Mouse (Mus musculus) cerebellum, adult (tissue): ENCODE measurements around the gene Gpr26.

Experiments
- ATAC-seq: cut with Nextera tagmentation; 2 replicates; pipeline ENCODE4 v1.9.2; 2017; ENCODE audit warnings: mild to moderate bottlenecking, moderate library complexity, mixed read lengths; ENCODE audit not compliant: insufficient number of reproducible peaks, low FRiP score, low TSS enrichment

Gene Gpr26

GRCm38 (mm10) chr7:131966023-131966915 lies at the start of gene Gpr26:
Gpr26 (plus strand) TSS chr7:131966460.
- ATAC-seq = no peak

GRCm38 (mm10) chr7:131917384-131917783 lies 48.9 kb upstream of the Gpr26 start:
- no peak for ATAC-seq

- ATAC-seq = no peak
Observed at GRCm38 (mm10) chr7:131927288-131928050, 38.8 kb upstream of the Gpr26 start.

GRCm38 (mm10) chr7:131937611-131938010 lies 28.6 kb upstream of the Gpr26 start:
- ATAC-seq = no peak

- ATAC-seq = no peak
Observed at GRCm38 (mm10) chr7:131951131-131951530, 15.1 kb upstream of the Gpr26 start.

- ATAC-seq = no peak
Observed at GRCm38 (mm10) chr7:131953402-131953801, 12.9 kb upstream of the Gpr26 start.

- no peak for ATAC-seq
Observed at GRCm38 (mm10) chr7:131958705-131959104, 7.6 kb upstream of the Gpr26 start.

- ATAC-seq = no peak
Observed at GRCm38 (mm10) chr7:131960551-131960950, 5.7 kb upstream of the Gpr26 start.

- ATAC-seq = no peak
Observed at GRCm38 (mm10) chr7:131966916-131967494, 745 bp downstream of the Gpr26 start.

GRCm38 (mm10) chr7:131970255-131970654 lies 4.0 kb downstream of the Gpr26 start:
- ATAC-seq = no peak

- ATAC-seq = no peak
Observed at GRCm38 (mm10) chr7:131975867-131976266, 9.6 kb downstream of the Gpr26 start.

GRCm38 (mm10) chr7:131978609-131979008 lies 12.3 kb downstream of the Gpr26 start:
- ATAC-seq = no peak

GRCm38 (mm10) chr7:131989056-131989455 lies 22.8 kb downstream of the Gpr26 start:
- no peak for ATAC-seq

GRCm38 (mm10) chr7:131992226-131992625 lies 26.0 kb downstream of the Gpr26 start:
- ATAC-seq = no peak

- ATAC-seq = no peak
Observed at GRCm38 (mm10) chr7:131992873-131993272, 26.6 kb downstream of the Gpr26 start.

- ATAC-seq = no peak
Observed at GRCm38 (mm10) chr7:132005996-132006696, 39.9 kb downstream of the Gpr26 start.

- ATAC-seq = no peak
Observed at GRCm38 (mm10) chr7:132009002-132009401, 42.7 kb downstream of the Gpr26 start.

GRCm38 (mm10) chr7:132012969-132013679 lies 46.9 kb downstream of the Gpr26 start:
- no peak for ATAC-seq

- ATAC-seq = no peak
Observed at GRCm38 (mm10) chr7:132013970-132014369, 47.7 kb downstream of the Gpr26 start.

GRCm38 (mm10) chr7:132015193-132015592 lies 48.9 kb downstream of the Gpr26 start:
- no peak for ATAC-seq
